22 mouse cellular contexts compared by ENCODE assay signal in the genomic region with DNA sequence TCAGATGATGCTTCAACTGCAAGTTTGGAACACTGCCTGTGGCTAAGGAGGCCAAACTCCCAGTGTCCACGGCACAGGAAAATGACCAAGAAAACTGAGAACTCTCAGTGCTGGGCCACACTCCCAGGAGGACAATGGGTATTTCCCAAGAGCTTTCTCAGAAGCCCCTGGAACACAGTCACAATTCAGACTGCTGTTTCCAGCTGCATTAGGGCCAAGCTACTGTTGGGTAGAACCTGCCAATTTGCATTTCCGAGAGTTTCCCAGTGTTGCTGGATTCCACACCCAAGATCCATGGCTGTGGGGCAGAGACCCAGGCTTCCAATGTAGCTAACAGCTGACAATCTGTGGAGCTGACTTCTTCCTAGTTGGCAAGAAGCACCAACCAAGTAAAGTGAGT.
DNase-seq lines count a peak whose midpoint lies in the region; TF ChIP-seq lines count a peak whose summit lies in the region.
"Had no signal": no experiment of that assay in that cellular context is flagged by ENCODE, and none has a peak within 500 bp of the region (broad histone marks: within the 10 kb centered on the region; RNA-seq: fewer than 3 reads in every experiment).

No protein-coding gene starts in this region.

- no peak overlapping the region for H3K4me3 ChIP-seq in lung, adult 2 months (replicated peaks; ENCODE audit: extremely low read depth, low read depth, low read length)
- H3K4me3 ChIP-seq: embryonic facial prominence, embryonic 15.5 days; limb, embryonic 12.5 days; liver, embryonic 12.5 days; lung, embryonic 15.5 days; midbrain, embryonic 15.5 days; myocyte had no signal

- DNase-seq in adrenal gland, postnatal 10 days, result peak; percentile 22
- no peak for DNase-seq in adrenal gland, postnatal 25 days
- DNase-seq in heart, adult 8-10 months (ENCODE audit: low spot score), result peak; percentile 24
- no peak for DNase-seq in heart, postnatal 25 days (ENCODE audit: low spot score)
- DNase-seq in lung, postnatal 14 days, result peak; percentile 14
- DNase-seq in lung, adult 2 months, result no peak
- peak; percentile 8 for DNase-seq in lung, postnatal 25 days (ENCODE audit: low spot score)
- DNase-seq in kidney, adult 8-10 months, result no peak
- DNase-seq: cerebellum, adult 11 months; cerebellum, postnatal 14 days; forebrain, postnatal 0 days; gastrocnemius, postnatal 10 days; kidney, adult 9 months; kidney, postnatal 25 days; right cerebral cortex, postnatal 14 days; thymus, adult 2 months had no signal

- 52% methylated on average over 2 of the region's 2 CpGs for WGBS in lung, adult 2 months

- TF ChIP-seq POLR2A in lung, adult 2 months (IDR thresholded peaks at IDR 0.05; ENCODE audit: borderline replicate concordance, extremely low read depth, low read depth, low read length), result no peak

- H3K4me1 ChIP-seq in lung, adult 2 months (ENCODE audit: control insufficient read depth, insufficient read depth, low read length), result no peaks in the 10 kb centered on the region
- H3K4me1 ChIP-seq: embryonic facial prominence, embryonic 15.5 days; limb, embryonic 12.5 days; lung, embryonic 15.5 days; midbrain, embryonic 15.5 days had no signal

- intact Hi-C loops in heart, postnatal 25 days (cut with DNase I), result no loop called here

- no peak for TF ChIP-seq CTCF in lung, adult 2 months (IDR thresholded peaks at IDR 0.05; ENCODE audit: insufficient read depth, low read length)

Comparison
In these comparisons a context has a peak if more than half of its experiments do, and no peak if none do; other contexts are left out.
1. DNase-seq: peak in adrenal gland, postnatal 10 days (single experiment), heart, adult 8-10 months (single experiment), lung, postnatal 14 days (single experiment) and lung, postnatal 25 days (single experiment); none in adrenal gland, postnatal 25 days (single experiment), heart, postnatal 25 days (single experiment), lung, adult 2 months (single experiment) and kidney, adult 8-10 months (0 of 2).